Mouse (Mus musculus) CH12.LX (cell line): ENCODE measurements around the gene Ica1.

Source experiments
- BHLHE40 ChIP-seq: IDR thresholded peaks from 2 replicates; pipeline ENCODE4 v1.6.1; 2011; ENCODE audit warnings: mild to moderate bottlenecking, low read depth, low read length, improper control_type of control experiment
- E2F4 ChIP-seq: IDR thresholded peaks from 2 replicates; pipeline ENCODE4 v1.6.1; 2011; ENCODE audit warnings: low read depth, low read length, improper control_type of control experiment; ENCODE audit not compliant: insufficient replicate concordance
- GABPA ChIP-seq: IDR thresholded peaks from 2 replicates; pipeline ENCODE4 v1.6.1; 2012; ENCODE audit warnings: low read depth, low read length, improper control_type of control experiment, inconsistent platforms; ENCODE audit not compliant: insufficient replicate concordance
- JUND ChIP-seq: conservative IDR thresholded peaks from 2 replicates; pipeline ENCODE4 v1.6.1; 2011; ENCODE audit warnings: low read depth, low read length, improper control_type of control experiment
- MAX ChIP-seq: IDR thresholded peaks from 2 replicates; pipeline ENCODE4 v1.6.1; 2011; ENCODE audit warnings: low read length, improper control_type of control experiment
- POLR2A ChIP-seq: IDR thresholded peaks from 2 replicates; pipeline ENCODE4 v1.6.1; 2011; ENCODE audit warnings: low read depth, mild to moderate bottlenecking, improper control_type of control experiment, low read length
- SMC3 ChIP-seq: IDR thresholded peaks from 2 replicates; pipeline ENCODE4 v1.6.1; 2011; ENCODE audit warnings: low read depth, low read length, improper control_type of control experiment
- ZC3H11A ChIP-seq: IDR thresholded peaks from 2 replicates; pipeline ENCODE4 v1.6.1; 2012; ENCODE audit warnings: low read depth, mild to moderate bottlenecking, inconsistent platforms, low read length, improper control_type of control experiment

DNA sequence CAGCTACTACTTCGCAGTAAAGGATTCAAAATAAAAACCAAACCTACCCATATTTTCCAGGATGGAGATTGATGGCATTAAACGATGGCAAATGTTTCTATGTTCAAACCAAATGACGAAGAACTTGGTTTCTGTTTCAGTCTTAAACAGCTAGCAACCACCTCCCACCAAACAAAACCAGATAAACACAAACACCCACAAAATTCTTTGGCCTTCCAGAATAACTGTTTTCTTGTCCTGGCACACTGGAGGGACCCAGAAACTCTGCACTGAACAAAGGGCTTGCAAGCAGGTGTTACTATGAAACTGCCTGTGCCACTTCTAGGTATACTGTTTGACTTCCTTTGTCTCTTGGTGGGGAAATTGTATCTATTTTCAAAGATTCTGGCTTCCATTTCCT lies 43.2 kb downstream of the Ica1 start:
- TF ChIP-seq E2F4 (no peak), POLR2A (no peak), SMC3 (no peak; the same call in 1 of the 2 replicates), ZC3H11A (no peak), JUND (no peak), GABPA (no peak), MAX (no peak), BHLHE40 (no peak)
